Mouse (Mus musculus) neural tube, embryonic 10.5 days (tissue): ENCODE measurements around the gene Uba7.

Experiments used
- DNase-seq: peaks from one replicate; pipeline ENCODE4 v3.0.0-alpha.2; 2017; ENCODE audit warnings: low spot score; ENCODE audit errors: extremely low spot score

Gene Uba7

GRCm38 (mm10) chr9:107975399-107976386 is at the start of gene Uba7:
Gene Uba7 (plus strand): TSS chr9:107975505.
- DNase-seq: no peak

- DNase-seq: no peak
These were observed 48.3 kb upstream of the Uba7 start for GRCm38 (mm10) chr9:107926920-107927420.

GRCm38 (mm10) chr9:107927749-107928148 is 47.6 kb upstream of the Uba7 start:
- no peak for DNase-seq

- DNase-seq: no peak
These were observed 47.1 kb upstream of the Uba7 start, which contains the start of gene Actl11 for GRCm38 (mm10) chr9:107928169-107928568. Gene Actl11 (plus strand): TSS chr9:107928469.

GRCm38 (mm10) chr9:107932221-107932620 is 43.1 kb upstream of the Uba7 start:
- no peak for DNase-seq

GRCm38 (mm10) chr9:107934146-107934545 is 41.2 kb upstream of the Uba7 start:
- no peak for DNase-seq

GRCm38 (mm10) chr9:107935374-107935773 is 39.9 kb upstream of the Uba7 start, which contains the start of gene Camkv:
Gene Camkv (plus strand): TSS chr9:107935674.
- no peak for DNase-seq

GRCm38 (mm10) chr9:107935790-107936214 is 39.5 kb upstream of the Uba7 start:
- DNase-seq: peak; percentile 66

GRCm38 (mm10) chr9:107936215-107936822 is 39.0 kb upstream of the Uba7 start:
- DNase-seq: peak; percentile 44

GRCm38 (mm10) chr9:107936831-107937230 is 38.5 kb upstream of the Uba7 start:
- peak; percentile 37 for DNase-seq

- no peak for DNase-seq
These were observed 27.8 kb upstream of the Uba7 start for GRCm38 (mm10) chr9:107947241-107948194.

- no peak for DNase-seq
These were observed 26.0 kb upstream of the Uba7 start for GRCm38 (mm10) chr9:107949184-107949921.

GRCm38 (mm10) chr9:107949922-107950235 is 25.4 kb upstream of the Uba7 start, which contains the start of gene Traip:
Gene Traip (plus strand): TSS chr9:107950136.
- no peak for DNase-seq

- peak; percentile 89 for DNase-seq
These were observed 24.6 kb upstream of the Uba7 start for GRCm38 (mm10) chr9:107950460-107951355.

- DNase-seq: no peak
These were observed 19.6 kb upstream of the Uba7 start for GRCm38 (mm10) chr9:107955613-107956289.

- DNase-seq: no peak
These were observed 18.2 kb upstream of the Uba7 start for GRCm38 (mm10) chr9:107957141-107957540.

GRCm38 (mm10) chr9:107959896-107960295 is 15.4 kb upstream of the Uba7 start:
- DNase-seq: no peak

- DNase-seq: no peak
These were observed 14.4 kb upstream of the Uba7 start for GRCm38 (mm10) chr9:107960928-107961327.

- no peak for DNase-seq
These were observed 13.9 kb upstream of the Uba7 start for GRCm38 (mm10) chr9:107961351-107961762.
